Mouse (Mus musculus): ENCODE data around the gene Scarb2.

Scarb2 gene

DNA sequence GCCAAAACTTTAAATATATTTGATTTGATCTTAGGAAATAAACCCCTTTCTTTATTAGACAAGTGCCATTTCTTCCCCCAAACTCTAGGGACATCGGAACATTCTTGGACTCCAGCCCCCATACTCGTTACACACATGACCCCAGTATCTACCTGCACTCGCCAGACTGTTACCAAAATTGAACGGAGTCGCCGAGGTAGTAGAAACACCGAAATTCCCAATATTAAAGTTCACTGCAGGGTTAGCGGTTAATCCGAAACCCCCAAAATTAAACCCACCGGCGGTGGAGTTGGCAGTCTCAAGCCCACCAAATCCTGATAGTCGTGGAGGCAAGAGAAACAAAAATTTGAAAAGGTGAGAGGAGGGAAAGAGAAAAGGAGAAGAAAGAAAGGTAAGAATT lies 72.6 kb downstream of the Scarb2 start:
- DNase-seq = no peak

GRCm38 (mm10) chr5:92431611-92432010 lies 75.0 kb downstream of the Scarb2 start:
- DNase-seq = no peak

GRCm38 (mm10) chr5:92430723-92431122 lies 75.9 kb downstream of the Scarb2 start:
- peak; percentile 13 for DNase-seq

DNA sequence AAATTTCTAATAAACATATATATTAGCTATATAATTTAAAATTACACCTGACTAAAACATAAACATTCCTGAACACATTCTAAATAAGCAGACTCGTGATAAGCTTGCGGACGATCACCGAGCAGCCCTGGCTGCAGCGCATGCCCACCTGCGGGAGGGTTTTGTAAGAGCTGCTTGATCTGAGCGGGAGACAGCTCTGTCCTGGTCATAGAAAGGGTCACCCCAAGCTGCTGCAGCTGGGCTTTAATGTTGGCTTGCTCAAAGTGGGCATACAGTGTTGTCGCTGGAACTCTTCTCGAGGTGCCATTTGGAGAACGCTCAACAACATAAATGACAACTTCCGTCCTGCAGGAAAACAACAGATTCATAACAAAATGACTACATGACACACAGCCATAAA lies 82.5 kb downstream of the Scarb2 start:
- no peak for DNase-seq

DNA sequence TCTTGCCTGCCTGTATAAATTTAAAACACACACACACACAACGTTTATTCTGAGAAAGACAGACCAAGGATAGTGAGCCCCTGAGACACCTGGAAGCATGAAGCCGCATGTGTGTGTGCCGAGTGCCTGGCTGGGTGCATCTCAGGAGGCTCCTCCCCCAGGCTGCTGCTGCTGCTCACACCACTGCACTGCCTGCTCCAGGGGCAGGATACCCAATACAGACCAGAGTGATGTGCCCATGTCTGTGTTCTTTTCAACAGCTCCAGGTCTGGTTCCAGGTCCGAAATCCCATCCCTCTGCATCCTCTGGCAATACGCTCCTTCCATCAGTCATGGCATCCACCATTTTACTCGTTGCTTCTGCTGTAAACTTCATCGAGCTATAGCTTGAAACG lies 92.7 kb downstream of the Scarb2 start:
- no peak for DNase-seq

DNA sequence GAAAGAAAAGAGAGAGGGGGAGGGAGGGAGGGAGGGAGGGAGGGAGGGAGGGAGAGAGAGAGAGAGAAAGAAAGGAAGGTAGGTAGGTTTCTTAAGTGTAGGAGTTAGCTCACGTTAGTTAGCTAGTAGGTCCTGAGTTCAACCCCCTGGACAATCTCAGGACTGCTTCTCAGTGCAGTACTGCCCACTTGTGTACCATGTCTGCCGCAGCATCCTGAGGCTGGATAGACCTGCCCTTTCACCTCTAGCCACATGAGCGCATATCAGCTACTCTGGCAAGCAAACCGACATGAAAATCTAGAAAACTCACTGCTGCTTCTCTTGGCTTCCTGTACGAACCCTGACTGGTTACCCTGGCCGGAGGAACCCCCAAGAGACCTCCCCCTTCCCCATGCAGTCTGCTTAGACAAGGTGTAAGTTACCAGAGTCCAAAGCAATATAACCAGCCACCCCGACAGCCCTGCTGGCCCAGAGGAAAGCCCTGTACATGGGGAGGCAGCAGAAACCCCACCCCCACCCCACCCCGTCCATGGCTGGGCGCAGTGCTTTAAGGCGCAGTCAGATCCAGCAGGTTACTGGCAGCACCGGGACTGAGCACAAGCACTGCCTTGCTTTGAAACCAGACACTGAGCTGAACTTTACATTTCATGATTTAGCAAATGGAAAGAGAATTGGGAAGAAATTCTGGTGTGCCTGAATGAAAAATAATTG lies 93.2 kb downstream of the Scarb2 start:
- DNase-seq = no peak

DNA sequence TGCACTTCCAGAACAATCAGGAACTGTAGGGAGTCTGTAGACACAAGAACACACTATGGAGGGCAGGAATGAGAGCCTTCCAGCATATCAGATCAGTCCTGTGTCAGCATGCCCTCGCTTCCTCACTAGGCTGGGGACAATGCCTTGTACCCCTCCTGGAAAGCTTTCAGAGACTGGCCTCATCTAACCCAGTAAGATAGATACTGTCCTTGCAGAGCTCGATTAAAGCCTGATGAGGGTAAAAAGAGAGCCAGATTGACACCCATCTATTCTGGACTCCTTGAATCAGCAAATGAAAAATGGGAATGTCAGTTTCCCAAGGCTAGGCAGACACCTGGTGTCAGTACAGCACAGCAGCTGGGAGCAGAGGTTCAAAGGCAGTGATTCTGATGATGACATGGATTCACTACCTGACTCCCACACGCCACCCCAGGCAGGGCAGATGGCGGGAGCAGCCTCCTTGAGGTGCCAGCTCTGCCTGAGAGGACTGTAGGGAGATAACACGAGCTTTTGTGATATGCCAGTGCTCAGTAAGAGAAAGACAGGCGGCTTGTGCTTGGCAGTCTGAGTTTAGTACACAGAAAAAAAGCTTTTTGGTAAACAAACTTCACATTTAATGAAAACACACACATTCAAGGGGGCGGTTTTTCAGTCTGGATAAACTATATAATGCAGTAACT lies 95.0 kb downstream of the Scarb2 start:
- no peak for DNase-seq

DNA sequence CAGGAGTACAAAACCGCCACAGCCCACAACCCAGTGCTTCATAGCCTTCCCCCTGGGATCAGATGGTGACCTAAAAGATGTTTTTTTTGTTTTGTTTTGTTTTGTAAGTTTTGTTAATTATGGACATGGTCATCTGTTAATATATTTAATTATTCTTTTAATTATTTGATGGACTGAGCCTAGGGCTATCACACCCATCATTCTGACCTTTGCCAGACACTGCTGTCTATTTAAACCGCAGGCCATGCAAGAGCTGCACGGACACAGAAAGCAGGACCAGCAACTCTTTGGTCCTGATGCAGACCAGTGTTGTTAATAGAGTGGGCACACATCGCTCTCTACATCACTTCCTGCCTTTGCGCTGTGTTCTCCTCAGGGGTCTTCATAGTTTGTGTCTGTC lies 96.1 kb downstream of the Scarb2 start:
- no peak for DNase-seq

DNA sequence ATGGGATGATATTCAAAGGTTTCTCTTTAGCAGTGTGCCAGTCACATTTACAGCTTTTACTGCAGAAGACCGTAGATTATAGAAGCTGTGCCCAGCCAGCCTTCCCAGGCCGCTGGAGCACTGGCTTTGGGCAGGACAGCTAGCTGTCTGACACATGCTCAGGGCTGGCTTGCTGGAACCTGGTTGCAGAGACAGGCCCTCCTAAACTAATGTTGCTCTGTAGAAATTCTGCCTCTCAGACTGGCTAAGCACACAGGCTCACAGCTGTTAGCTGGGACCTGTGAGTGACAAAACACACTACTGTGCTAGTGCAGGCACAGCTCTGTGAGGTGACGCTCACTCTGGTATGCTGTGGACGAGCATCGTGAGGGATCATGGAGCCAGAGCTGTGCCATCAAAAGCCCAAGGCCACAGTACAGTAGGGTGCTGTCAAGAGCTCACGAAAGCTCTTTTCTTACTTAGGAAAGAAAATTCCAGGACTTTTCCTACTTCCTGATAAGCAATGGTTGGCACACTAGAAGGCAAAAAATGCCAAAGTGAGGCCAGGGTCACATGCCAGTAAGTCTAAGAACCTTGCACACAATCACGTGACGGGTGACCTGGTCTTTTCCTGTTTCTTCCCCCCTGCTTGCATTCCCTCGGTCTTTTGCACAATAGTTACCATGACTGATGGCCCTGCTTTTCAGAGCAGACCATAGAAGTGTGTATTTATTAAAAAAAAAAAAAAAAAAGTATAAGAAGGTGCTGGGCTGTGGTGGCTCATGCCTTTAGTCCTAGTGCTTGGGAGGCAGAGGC lies 97.1 kb downstream of the Scarb2 start:
- no peak for DNase-seq

DNA sequence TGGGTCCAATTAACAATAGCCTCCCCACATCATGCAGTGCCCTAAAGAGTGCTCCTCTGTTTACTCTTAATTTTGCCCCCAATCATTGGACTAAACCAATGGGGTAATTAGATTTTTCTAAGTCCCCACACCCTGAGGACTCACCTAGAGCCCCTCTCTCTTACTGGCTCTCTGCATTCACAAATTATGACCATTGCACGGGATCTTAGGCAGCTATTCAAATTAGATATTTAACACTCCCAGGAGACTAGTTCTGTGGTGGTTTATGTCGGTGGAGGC lies 102.3 kb downstream of the Scarb2 start:
- DNase-seq = no peak

DNA sequence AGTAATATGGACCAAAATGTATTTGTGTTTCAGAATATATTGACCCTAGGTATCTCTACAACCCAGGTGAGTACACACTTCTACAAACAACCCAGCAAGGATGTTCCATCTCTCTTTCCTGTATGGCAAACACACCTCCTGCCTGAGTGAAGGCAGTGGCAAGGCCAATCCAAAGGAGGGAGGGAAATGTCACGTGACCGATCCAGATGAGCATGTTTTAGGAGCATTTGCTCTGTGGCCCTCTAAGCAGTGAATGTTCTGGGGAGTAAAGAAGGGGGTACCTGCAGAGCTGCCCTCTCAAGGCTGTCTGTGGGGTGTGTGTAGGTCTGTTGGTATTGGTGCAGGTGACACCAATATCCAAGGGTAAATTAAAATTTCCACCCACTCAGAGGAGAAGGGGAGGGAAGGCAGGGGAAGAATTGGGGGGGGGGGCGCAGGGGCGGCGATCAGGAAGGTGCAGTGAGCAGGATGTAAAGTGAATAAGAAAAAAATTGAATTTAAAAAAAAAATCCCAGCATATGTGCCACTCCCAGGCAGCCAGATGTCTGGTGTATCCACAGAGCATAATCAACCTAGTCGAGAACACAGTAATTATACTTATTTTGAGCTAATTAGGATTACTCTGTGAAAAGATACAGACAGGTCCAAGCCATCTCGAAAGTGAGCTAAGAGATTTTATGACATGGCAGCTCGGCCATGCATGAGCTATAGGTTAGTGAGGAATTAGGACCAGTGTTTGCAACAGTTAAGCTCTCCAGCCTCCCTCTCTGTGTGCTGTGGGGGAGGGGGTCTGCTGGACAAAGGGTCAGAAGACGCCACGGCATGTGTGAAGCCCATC lies 102.9 kb downstream of the Scarb2 start:
- DNase-seq = no peak

GRCm38 (mm10) chr5:92402816-92403215 lies 103.8 kb downstream of the Scarb2 start:
- no peak for DNase-seq

GRCm38 (mm10) chr5:92398153-92398552 lies 108.5 kb downstream of the Scarb2 start:
- DNase-seq = peak; percentile 53

DNA sequence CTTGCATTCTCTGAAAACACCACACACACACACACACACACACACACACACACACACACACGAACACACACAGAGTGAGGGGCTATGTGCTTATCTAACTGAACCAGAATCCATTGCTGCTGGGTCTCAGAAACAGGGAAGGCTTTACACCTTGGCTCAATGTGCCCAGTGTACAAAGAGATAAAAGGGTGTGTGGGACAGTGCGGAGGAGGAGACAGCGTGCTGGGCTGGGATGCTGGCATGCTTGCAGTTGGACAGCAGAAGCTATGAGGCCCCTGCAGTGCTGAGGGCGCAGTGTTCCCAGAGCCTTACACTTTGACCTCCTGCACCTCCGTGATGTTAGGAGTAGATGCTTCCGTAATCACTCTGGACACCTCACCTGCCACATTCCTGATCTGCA lies 110.2 kb downstream of the Scarb2 start:
- no peak for DNase-seq

DNA sequence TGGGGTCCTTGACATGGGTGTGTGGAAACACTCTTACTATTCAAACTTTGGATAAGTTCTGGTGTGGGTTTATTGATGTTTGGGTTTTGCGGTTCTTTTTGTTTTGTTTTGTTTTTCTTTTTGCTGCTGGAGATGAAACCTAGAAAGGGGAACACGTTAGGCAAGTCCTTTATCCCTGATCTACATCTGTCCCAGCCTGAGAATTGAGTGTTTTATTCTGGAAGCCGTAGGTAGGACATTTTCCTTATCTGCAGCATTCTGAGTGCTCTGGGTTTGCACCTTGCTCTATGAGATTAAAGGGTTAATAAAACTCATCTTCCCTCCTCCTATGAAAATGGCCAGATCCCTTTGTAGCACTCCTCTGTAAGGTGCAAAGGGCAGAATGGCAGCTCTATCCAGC lies 110.9 kb downstream of the Scarb2 start:
- no peak for DNase-seq

DNA sequence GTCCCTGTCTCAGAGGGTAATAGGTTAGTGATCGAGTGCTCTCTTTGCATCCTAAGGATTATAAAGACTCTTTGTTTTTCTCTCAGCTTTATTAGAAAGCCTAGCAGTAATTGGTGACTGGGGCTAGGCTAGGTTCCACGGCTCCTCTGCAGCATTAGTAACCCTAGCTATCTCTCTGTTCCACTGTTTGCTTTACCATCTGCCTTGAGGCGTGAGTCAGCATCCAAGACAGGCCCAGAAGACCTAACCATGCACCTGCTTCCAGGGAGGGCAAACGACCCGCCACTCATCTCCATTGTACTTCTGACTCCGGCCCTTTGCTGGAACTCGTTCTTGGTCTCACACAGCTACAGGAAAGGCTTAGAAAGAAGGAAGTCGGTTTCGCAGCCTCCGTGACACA lies 112.8 kb downstream of the Scarb2 start:
- no peak for DNase-seq

DNA sequence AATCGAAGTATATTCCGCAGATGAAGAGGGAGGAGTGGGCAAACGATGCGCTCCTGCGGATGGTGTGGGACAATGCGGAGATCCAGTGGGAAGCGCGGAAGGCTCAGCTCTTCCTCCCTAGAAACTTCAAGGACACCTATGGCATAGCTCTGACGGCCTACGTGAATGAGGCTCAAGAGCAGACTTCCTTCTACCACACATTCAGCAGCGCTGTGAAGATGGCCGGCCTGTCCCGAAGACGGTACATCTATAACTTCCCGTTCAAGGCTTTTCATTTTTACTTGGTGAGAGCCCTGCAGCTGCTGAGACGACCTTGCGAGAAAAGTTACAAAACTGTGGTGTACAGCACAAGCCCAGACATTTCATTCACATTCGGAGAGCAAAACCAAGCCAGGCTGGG lies 114.1 kb downstream of the Scarb2 start:
- no peak for DNase-seq

Data from right cerebral cortex, adult 18-20 months (tissue).